Mouse (Mus musculus) small intestine, adult 2 months (tissue): ENCODE measurements around the gene Lsm3. TPM values are rescaled to one million over a fixed set of nuclear protein-coding genes. Genes with fewer than 3 reads are reported as not detected.

Experiments used
- H3K27ac ChIP-seq: fragments of 200-500 bp; 2 replicates; pipeline ENCODE4 v1.5.1; 2012; ENCODE audit warnings: low read depth, low read length, control low read depth, inconsistent platforms; ENCODE audit not compliant: insufficient read depth
- H3K27me3 ChIP-seq: fragments of 200-500 bp; 2 replicates; pipeline ENCODE4 v1.6.1; 2012; ENCODE audit warnings: mild to moderate bottlenecking, moderate library complexity, low read length, inconsistent platforms; ENCODE audit not compliant: control insufficient read depth, insufficient read depth
- H3K36me3 ChIP-seq: fragments of 200-500 bp; 2 replicates; pipeline ENCODE4 v1.6.1; 2012; ENCODE audit warnings: mild to moderate bottlenecking, low read length, control low read depth, inconsistent platforms; ENCODE audit not compliant: control insufficient read depth, insufficient read depth
- H3K4me1 ChIP-seq: fragments of 200-500 bp; 2 replicates; pipeline ENCODE4 v1.6.1; 2012; ENCODE audit warnings: low read length, inconsistent platforms, mixed read lengths; ENCODE audit not compliant: control insufficient read depth, insufficient read depth, insufficient read length
- H3K4me3 ChIP-seq: fragments of 200-500 bp; 2 replicates; pipeline ENCODE4 v1.5.1; 2012; ENCODE audit warnings: low read depth, mild to moderate bottlenecking, control low read depth, inconsistent platforms, low read length, moderate library complexity
- CTCF ChIP-seq: fragments of 200-500 bp; IDR thresholded peaks from 2 replicates; pipeline ENCODE4 v1.5.1; 2012; ENCODE audit warnings: low read depth, mild to moderate bottlenecking, control low read depth, inconsistent platforms, low read length, moderate library complexity, mixed read lengths; ENCODE audit not compliant: insufficient replicate concordance, insufficient read length; ENCODE audit errors: extremely low read depth
- POLR2A ChIP-seq: fragments of 200-500 bp; IDR thresholded peaks from 2 replicates; pipeline ENCODE4 v1.6.1; 2012; ENCODE audit warnings: low read depth, mild to moderate bottlenecking, control low read depth, inconsistent platforms, low read length, moderate library complexity
- WGBS: fragments of 180-500 bp; shearing (Covaris S2); methylation state at CpG from one replicate; pipeline ENCODE4 v1.1.7; 2018; 5-methylcytosine and 5-hydroxymethylcytosine counted together
- polyA plus RNA-seq: library from polyadenylated mRNA; depleted of rRNA; stranded (reverse); fragments of >200 nt; gene quantifications from 2 replicates; pipeline ENCODE4 v1.2.3, GENCODE M21; 2012; rRNA removed

Gene Lsm3
- polyA plus RNA-seq, 1 experiment: 12.5 TPM

DNA sequence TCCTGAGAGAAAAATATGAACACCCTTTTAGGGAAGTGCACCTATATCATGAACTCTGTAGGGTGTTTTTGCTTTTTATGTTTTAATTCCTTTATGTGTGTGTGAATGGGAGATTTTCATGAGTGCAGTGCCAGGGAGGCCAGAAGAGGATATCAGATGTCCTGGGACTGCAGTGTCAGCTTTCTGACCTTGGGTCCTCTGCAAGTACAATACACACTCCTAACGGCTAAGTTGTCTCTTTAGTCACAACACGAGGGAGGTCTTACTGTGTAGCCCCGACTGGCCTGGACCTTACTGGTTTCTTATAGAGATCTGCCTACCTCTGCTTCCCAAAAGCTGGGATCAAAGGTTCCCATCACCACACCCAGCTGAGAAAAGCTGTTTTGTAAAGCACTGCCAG lies 37.0 kb downstream of the Lsm3 start:
- no peaks in the 10 kb centered on the region for H3K36me3 ChIP-seq
- TF ChIP-seq POLR2A: no peak
- H3K4me1 ChIP-seq: peaks cover 4% of the 10 kb centered on the region; the same call in 1 of the 2 replicates
- no peak overlapping the region for H3K4me3 ChIP-seq
- no peaks in the 10 kb centered on the region for H3K27me3 ChIP-seq
- WGBS: 32% methylated on average over 3 of the region's 3 CpGs
- no peak overlapping the region for H3K27ac ChIP-seq

DNA sequence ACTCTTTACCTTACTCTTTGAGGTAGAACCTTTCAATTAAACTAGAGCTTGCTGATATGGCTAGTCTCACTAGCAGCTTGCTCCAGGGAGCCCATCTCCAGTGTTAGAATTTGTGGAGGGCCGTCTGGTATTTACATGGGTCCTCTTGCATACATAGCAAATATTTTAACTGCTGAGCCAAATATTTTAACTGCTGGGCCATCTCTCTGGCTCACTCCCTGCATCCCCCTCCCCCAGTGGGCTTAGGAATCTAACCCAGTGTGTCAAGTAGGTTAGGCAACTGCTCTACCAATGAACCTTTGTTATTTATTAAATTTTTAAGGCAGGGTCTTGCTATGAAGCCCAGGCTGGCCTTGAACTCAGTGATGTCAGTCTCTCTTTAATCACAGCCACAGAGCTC lies 42.8 kb downstream of the Lsm3 start:
- peaks cover 9% of the 10 kb centered on the region; the same call in 1 of the 2 replicates for H3K4me1 ChIP-seq
- TF ChIP-seq CTCF (no peak), POLR2A (no peak)
- no peak overlapping the region for H3K4me3 ChIP-seq
- WGBS: 62% methylated on average over 1 of the region's 1 CpGs
- no peaks in the 10 kb centered on the region for H3K36me3 ChIP-seq
- H3K27ac ChIP-seq: no peak overlapping the region
- no peaks in the 10 kb centered on the region for H3K27me3 ChIP-seq

DNA sequence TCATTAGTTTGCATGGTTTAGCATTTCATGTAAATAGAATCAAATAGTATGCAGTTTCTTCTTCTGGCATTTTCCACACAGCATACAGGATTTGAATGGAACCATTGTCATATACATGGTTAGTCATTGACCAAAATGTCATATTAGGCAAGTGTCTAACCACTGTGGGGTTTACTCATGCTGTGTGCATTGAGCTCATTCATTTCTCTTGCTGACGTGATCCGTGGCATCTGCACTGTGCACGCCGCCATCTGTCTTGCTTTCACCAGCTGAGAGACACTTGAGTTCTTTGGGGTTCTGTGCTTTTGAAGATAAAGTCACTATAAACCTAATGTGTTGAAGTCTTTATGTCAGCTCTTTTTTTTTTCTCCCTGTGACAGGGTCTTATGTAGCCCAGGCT lies 43.6 kb downstream of the Lsm3 start:
- TF ChIP-seq POLR2A (no peak), CTCF (no peak)
- H3K4me1 ChIP-seq: peaks cover 10% of the 10 kb centered on the region; the same call in 1 of the 2 replicates
- H3K36me3 ChIP-seq: no peaks in the 10 kb centered on the region
- H3K27me3 ChIP-seq: no peaks in the 10 kb centered on the region
- no peak overlapping the region for H3K27ac ChIP-seq
- WGBS: 95% methylated on average over 4 of the region's 4 CpGs
- no peak overlapping the region for H3K4me3 ChIP-seq

DNA sequence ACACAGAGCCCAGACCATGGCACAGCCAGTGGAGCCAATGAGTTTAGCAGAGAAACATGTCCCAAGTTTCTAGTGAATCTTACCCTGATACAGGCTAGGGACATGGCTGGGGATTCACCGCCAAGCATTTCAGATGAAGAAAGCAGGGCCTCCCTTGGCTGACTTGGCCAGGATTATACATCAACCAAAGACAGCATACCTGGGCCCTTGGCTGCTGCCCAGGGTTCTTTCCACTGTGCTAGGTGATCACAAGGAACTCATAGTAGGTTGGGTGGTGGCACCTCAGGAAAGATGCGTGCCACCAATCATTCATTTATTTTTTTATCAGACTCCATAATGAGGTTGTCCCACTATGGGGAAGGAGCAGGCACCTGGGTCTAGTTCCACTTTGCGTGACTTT lies 44.5 kb downstream of the Lsm3 start:
- Histone ChIP-seq H3K4me1 (peaks cover 10% of the 10 kb centered on the region; the same call in 1 of the 2 replicates), H3K36me3 (no peaks in the 10 kb centered on the region), H3K4me3 (no peak overlapping the region), H3K27me3 (no peaks in the 10 kb centered on the region), H3K27ac (no peak overlapping the region)
- 53% methylated on average over 3 of the region's 3 CpGs for WGBS
- TF ChIP-seq POLR2A: no peak
- no peak for TF ChIP-seq CTCF

DNA sequence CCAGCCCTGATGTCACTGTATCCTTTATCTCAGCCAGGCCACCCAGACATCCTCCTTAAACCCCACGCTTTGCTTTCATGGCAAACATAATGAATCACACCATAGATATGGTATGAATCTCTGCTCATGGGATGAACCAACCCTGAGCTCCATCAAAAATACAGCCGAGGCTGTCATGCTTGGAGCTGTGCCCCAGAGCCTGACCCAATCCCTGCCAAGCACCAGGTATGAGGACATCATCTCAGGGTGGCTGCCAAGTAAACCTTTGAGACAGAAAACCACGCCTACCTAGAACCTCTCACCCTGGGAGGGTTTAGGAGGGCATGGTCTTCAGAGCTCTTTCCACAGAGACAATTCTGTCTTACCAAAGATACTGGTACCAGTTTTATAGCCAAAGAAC lies 47.3 kb downstream of the Lsm3 start:
- Histone ChIP-seq H3K36me3 (no peaks in the 10 kb centered on the region), H3K4me1 (peaks cover 10% of the 10 kb centered on the region; the same call in 1 of the 2 replicates), H3K4me3 (no peak overlapping the region), H3K27ac (peak overlapping the region; percentile 42), H3K27me3 (no peaks in the 10 kb centered on the region)
- 42% methylated on average over 3 of the region's 3 CpGs for WGBS
- no peak for TF ChIP-seq POLR2A
- no peak for TF ChIP-seq CTCF

DNA sequence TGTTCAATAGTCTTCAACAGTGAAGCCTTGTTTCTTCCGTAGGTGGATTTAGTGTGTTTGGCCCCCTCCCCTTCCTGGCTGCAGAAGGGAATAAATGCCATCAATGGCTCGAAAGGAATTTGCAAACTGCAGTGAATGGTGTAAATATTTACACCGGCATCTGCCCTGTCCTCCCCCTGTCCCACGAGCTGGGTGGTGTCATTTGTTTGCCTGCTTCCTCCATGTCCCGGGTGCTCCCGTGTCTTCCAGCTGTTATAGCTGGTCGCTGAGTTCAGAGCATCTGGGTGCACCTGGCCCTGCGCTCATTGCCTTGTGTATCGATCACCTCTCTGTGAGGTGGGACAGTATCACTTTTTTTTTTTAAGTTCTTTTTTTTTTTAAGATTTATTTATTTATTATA lies 50.7 kb downstream of the Lsm3 start:
- H3K27me3 ChIP-seq: no peaks in the 10 kb centered on the region
- no peak overlapping the region for H3K4me3 ChIP-seq
- TF ChIP-seq POLR2A: no peak
- TF ChIP-seq CTCF: no peak
- no peaks in the 10 kb centered on the region for H3K36me3 ChIP-seq
- H3K27ac ChIP-seq: no peak overlapping the region; the same call in 1 of the 2 replicates
- H3K4me1 ChIP-seq: peaks cover 10% of the 10 kb centered on the region; the same call in 1 of the 2 replicates
- WGBS: 17% methylated on average over 9 of the region's 9 CpGs

Other genes with a start within 250 kb of the Lsm3 start
- not detected in 2 replicates for gene Wnt7a, start 104.6 kb upstream of the Lsm3 start, polyA plus RNA-seq
- gene Chchd4, start 42.4 kb upstream of the Lsm3 start, polyA plus RNA-seq: 4.3 and 6.2 TPM in 2 replicates
- gene Tmem43, start 42.2 kb upstream of the Lsm3 start, polyA plus RNA-seq: 12.6 and 38.8 TPM in 2 replicates
- 1.7 and 4.2 TPM in 2 replicates for gene Xpc, start within 50 bp of the Lsm3 start, polyA plus RNA-seq
- 44.0 and 124 TPM in 2 replicates for gene Slc6a6, start 168.1 kb downstream of the Lsm3 start, polyA plus RNA-seq